Mouse (Mus musculus) liver, embryonic 14.5 days (tissue): Measurements from ENCODE around the gene Tmem235. TPM values are rescaled to one million over a fixed set of nuclear protein-coding genes. Genes with fewer than 3 reads are reported as not detected.
A peak's percentile ranks its signal among the peaks of the same experiment; 100 is the strongest.

ENCODE experiments used
- ATAC-seq: fragments of 200-750 bp; cut with Nextera tagmentation; 2 replicates; pipeline ENCODE4 v1.8.0; 2017; ENCODE audit warnings: moderate number of reproducible peaks, mild to moderate bottlenecking, moderate library complexity; ENCODE audit not compliant: insufficient read depth
- DNase-seq, 3 experiments: peaks; one replicate each; pipeline ENCODE4 v3.0.0-alpha.2; 2012 to 2013; ENCODE audit warnings: low read depth in 3 of 3, low spot score in 3 of 3
- H3K27ac ChIP-seq: fragments of 300-500 bp; sonication (generic); 2 replicates; pipeline ENCODE4 v1.5.1; 2014; ENCODE audit warnings: moderate library complexity, mild to moderate bottlenecking, control low read depth, inconsistent platforms
- H3K27me3 ChIP-seq: fragments of 300-500 bp; sonication (generic); 2 replicates; pipeline ENCODE4 v1.6.1; 2014; ENCODE audit warnings: mild to moderate bottlenecking, low read length, moderate library complexity; ENCODE audit not compliant: control insufficient read depth, insufficient read depth
- H3K36me3 ChIP-seq: fragments of 300-500 bp; sonication (generic); replicated peaks from 2 replicates; pipeline ENCODE4 v1.6.1; 2014; ENCODE audit warnings: low read depth; ENCODE audit not compliant: control insufficient read depth, insufficient read depth
- H3K4me1 ChIP-seq, 2 experiments: fragments of 200-500 bp in 1 of 2; fragments of 300-500 bp in 1 of 2; sonication (generic) in 1 of 2; replicated peaks; 2 replicates each; pipeline ENCODE4 v1.6.1; 2012 to 2014; ENCODE audit warnings: antibody characterized with exemption in 1 of 2, inconsistent platforms in 1 of 2, low read length in 1 of 2; ENCODE audit not compliant: control insufficient read depth in 2 of 2, insufficient read depth in 2 of 2
- H3K4me2 ChIP-seq: fragments of 300-500 bp; sonication (generic); 2 replicates; pipeline ENCODE4 v1.6.1; 2014; ENCODE audit warnings: low read depth, mild to moderate bottlenecking, control low read depth, moderate library complexity
- H3K4me3 ChIP-seq, 2 experiments: fragments of 200-500 bp in 1 of 2; fragments of 300-500 bp in 1 of 2; sonication (generic) in 1 of 2; 2 replicates each; pipeline ENCODE4 v1.5.1; 2012 to 2014; ENCODE audit warnings: low read depth in 2 of 2, low read length in 2 of 2, mild to moderate bottlenecking in 2 of 2, control low read depth in 1 of 2, inconsistent platforms in 1 of 2, moderate library complexity in 1 of 2; ENCODE audit not compliant: insufficient read depth in 1 of 2
- H3K9ac ChIP-seq: fragments of 300-500 bp; sonication (generic); replicated peaks from 2 replicates; pipeline ENCODE4 v1.6.1; 2014; ENCODE audit warnings: mild to moderate bottlenecking, control low read depth, moderate library complexity
- H3K9me3 ChIP-seq: fragments of 300-500 bp; sonication (generic); 2 replicates; pipeline ENCODE4 v1.6.1; 2016; ENCODE audit warnings: low read length, mixed read lengths; ENCODE audit not compliant: control insufficient read depth
- CTCF ChIP-seq: IDR thresholded peaks from 2 replicates; pipeline ENCODE4 v1.5.1; 2016; ENCODE audit warnings: antibody characterized with exemption, low read depth, control low read depth
- EP300 ChIP-seq: IDR thresholded peaks from 2 replicates; pipeline ENCODE4 v1.6.1; 2016; ENCODE audit warnings: antibody characterized with exemption, low read depth
- WGBS: fragments of 180-500 bp; shearing (Covaris S2); extraction: QIAGEN DNeasy Blood & Tissue Kit; methylation state at CpG from one replicate; pipeline ENCODE4 v1.1.7; 2014; ENCODE audit not compliant: insufficient replicate concordance; 5-methylcytosine and 5-hydroxymethylcytosine counted together
- polyA plus RNA-seq, 2 experiments: library from polyadenylated mRNA; depleted of rRNA in 1 of 2; stranded (reverse) in 1 of 2; unstranded in 1 of 2; fragments of >200 nt; fragmentation: Nextera tagmentation in 1 of 2; extraction: Ambion mirVana in 1 of 2; gene quantifications; 2 replicates each; pipeline versions ENCODE4 v1.2.1 to v1.2.3; 2012 to 2014

Gene Tmem235
- polyA plus RNA-seq, 2 experiments, result not detected

DNA sequence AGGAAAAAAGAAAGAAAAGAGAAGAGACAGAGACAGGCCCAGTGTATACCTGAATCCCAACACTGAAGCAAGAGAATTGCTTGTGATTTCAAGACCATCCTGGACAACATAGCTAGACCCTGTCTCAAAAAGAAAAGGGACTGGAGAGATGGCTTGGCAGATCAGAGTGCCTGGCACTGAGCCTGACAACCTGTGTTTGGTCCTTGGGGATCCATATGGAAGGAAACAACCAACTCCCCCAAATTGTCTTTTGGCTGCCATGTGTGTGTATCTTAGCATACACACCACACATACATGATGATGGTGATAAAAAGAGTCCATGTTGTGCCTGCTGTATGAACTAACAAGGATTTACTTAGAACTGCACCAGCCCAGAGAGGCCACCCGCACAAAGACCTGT is 21.5 kb upstream of the Tmem235 start:
- Histone ChIP-seq H3K9me3 (no peaks in the 10 kb centered on the region), H3K36me3 (no peaks in the 10 kb centered on the region), H3K9ac (peak overlapping the region; percentile 47), H3K4me2 (peak overlapping the region; percentile 59), H3K27me3 (no peaks in the 10 kb centered on the region), H3K27ac (peak overlapping the region; percentile 90), H3K4me3 (no peak overlapping the region), H3K4me1 (peaks cover 46 to 48% of the 10 kb centered on the region in 2 experiments)
- 21% methylated on average over 1 of the region's 1 CpGs for WGBS
- DNase-seq (no peak), ATAC-seq (peak; percentile 21; the same call in 1 of the 2 replicates)
- TF ChIP-seq CTCF (no peak), EP300 (no peak)

- H3K9me3 ChIP-seq, result no peaks in the 10 kb centered on the region
- H3K27ac ChIP-seq, result peak overlapping the region; percentile 4; the same call in 1 of the 2 replicates
- DNase-seq, result no peak
- no peak overlapping the region for H3K4me3 ChIP-seq
- H3K27me3 ChIP-seq, result no peaks in the 10 kb centered on the region
- H3K9ac ChIP-seq, result no peak overlapping the region
- WGBS, result 50% methylated on average over 1 of the region's 1 CpGs
- H3K4me1 ChIP-seq, result peaks cover 46 to 48% of the 10 kb centered on the region in 2 experiments
- no peak overlapping the region for H3K4me2 ChIP-seq
- no peak for ATAC-seq
- no peaks in the 10 kb centered on the region for H3K36me3 ChIP-seq
- TF ChIP-seq CTCF (no peak), EP300 (no peak)
Observed at GRCm38 (mm10) chr11:117840910-117841309, 19.6 kb upstream of the Tmem235 start.

GRCm38 (mm10) chr11:117843434-117843833 is 17.1 kb upstream of the Tmem235 start:
- no peak for DNase-seq
- Histone ChIP-seq H3K9me3 (no peaks in the 10 kb centered on the region), H3K4me3 (no peak overlapping the region), H3K27me3 (no peaks in the 10 kb centered on the region), H3K4me2 (no peak overlapping the region), H3K36me3 (no peaks in the 10 kb centered on the region), H3K9ac (no peak overlapping the region), H3K4me1 (peaks cover 31 to 43% of the 10 kb centered on the region in 2 experiments), H3K27ac (no peak overlapping the region)
- no peak for ATAC-seq
- WGBS, result 65% methylated on average over 2 of the region's 2 CpGs
- TF ChIP-seq EP300 (no peak), CTCF (no peak)

DNA sequence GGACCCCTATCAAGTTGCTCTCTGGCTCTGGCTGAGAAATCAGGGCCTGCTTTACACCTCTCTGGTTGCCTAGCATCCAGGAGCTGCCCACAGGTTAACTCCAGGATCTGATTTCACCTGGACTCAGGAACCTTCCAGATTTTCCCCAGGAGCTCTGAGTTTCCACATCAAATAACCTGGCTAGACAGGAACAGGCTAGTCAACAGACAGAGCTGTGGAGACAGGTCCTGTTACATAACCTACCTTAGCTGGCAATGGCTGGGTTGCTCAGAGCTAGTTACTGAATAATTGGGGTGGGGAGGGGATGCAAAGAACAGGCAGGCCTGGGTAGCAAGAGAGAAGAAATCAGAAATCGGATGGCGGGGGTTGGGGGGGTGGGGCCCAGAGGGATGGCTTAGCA is 15.6 kb upstream of the Tmem235 start:
- DNase-seq (no peak), ATAC-seq (no peak)
- Histone ChIP-seq H3K27ac (no peak overlapping the region), H3K4me3 (no peak overlapping the region), H3K36me3 (no peaks in the 10 kb centered on the region), H3K4me2 (no peak overlapping the region), H3K9me3 (no peaks in the 10 kb centered on the region), H3K9ac (no peak overlapping the region), H3K4me1 (peaks cover 19 to 28% of the 10 kb centered on the region in 2 experiments), H3K27me3 (no peaks in the 10 kb centered on the region)
- 71% methylated on average over 2 of the region's 2 CpGs for WGBS
- no peak for TF ChIP-seq EP300

GRCm38 (mm10) chr11:117845651-117846050 is 14.9 kb upstream of the Tmem235 start:
- H3K9ac ChIP-seq, result no peak overlapping the region
- peaks cover 5% of the 10 kb centered on the region for H3K36me3 ChIP-seq
- ATAC-seq (no peak), DNase-seq (no peak)
- H3K27me3 ChIP-seq, result no peaks in the 10 kb centered on the region
- H3K27ac ChIP-seq, result no peak overlapping the region
- 62% methylated on average over 2 of the region's 2 CpGs for WGBS
- H3K4me2 ChIP-seq, result no peak overlapping the region
- no peaks in the 10 kb centered on the region for H3K9me3 ChIP-seq
- no peak overlapping the region for H3K4me3 ChIP-seq
- peaks cover 17 to 26% of the 10 kb centered on the region in 2 experiments for H3K4me1 ChIP-seq
- TF ChIP-seq EP300, result no peak
- no peak for TF ChIP-seq CTCF
